Mouse (Mus musculus): ENCODE results near the gene 1700018F24Rik.
"Not testable (repeated sequence)": the region's sequence is repeated elsewhere in the genome, so short reads cannot be mapped to it uniquely, and the experiment has no call there.

The 1700018F24Rik gene

GRCm38 (mm10) chr5:145042690-145043089 is at the start of gene 1700018F24Rik:
Gene 1700018F24Rik (plus strand): TSS chr5:145042990.
- DNase-seq: not testable (repeated sequence)

GRCm38 (mm10) chr5:144998491-144998890 is 44.3 kb upstream of the 1700018F24Rik start:
- no peak for DNase-seq

GRCm38 (mm10) chr5:145003362-145003761 is 39.4 kb upstream of the 1700018F24Rik start:
- DNase-seq: no peak

GRCm38 (mm10) chr5:145004495-145004894 is 38.3 kb upstream of the 1700018F24Rik start:
- DNase-seq: no peak

- no peak for DNase-seq
Measured at GRCm38 (mm10) chr5:145005596-145005995, 37.2 kb upstream of the 1700018F24Rik start.

- DNase-seq: no peak
Measured at GRCm38 (mm10) chr5:145008878-145009659, 33.7 kb upstream of the 1700018F24Rik start.

- DNase-seq: no peak
Measured at GRCm38 (mm10) chr5:145014278-145014677, 28.5 kb upstream of the 1700018F24Rik start.

- not testable (repeated sequence) for DNase-seq
Measured at GRCm38 (mm10) chr5:145016761-145017160, 26.0 kb upstream of the 1700018F24Rik start.

GRCm38 (mm10) chr5:145020254-145020653 is 22.5 kb upstream of the 1700018F24Rik start:
- not testable (repeated sequence) for DNase-seq

GRCm38 (mm10) chr5:145020712-145021111 is 22.1 kb upstream of the 1700018F24Rik start:
- not testable (repeated sequence) for DNase-seq

- not testable (repeated sequence) for DNase-seq
Measured at GRCm38 (mm10) chr5:145030476-145030875, 12.3 kb upstream of the 1700018F24Rik start.

GRCm38 (mm10) chr5:145032391-145032790 is 10.4 kb upstream of the 1700018F24Rik start, which contains the start of gene Gm4871:
Gene Gm4871 (minus strand): TSS chr5:145032754.
- not testable (repeated sequence) for DNase-seq

- DNase-seq: no peak
Measured at GRCm38 (mm10) chr5:145041628-145042027, 1.2 kb upstream of the 1700018F24Rik start.

GRCm38 (mm10) chr5:145054187-145054586 is 11.4 kb downstream of the 1700018F24Rik start:
- not testable (repeated sequence) for DNase-seq

- DNase-seq: no peak
Measured at GRCm38 (mm10) chr5:145057907-145058306, 15.1 kb downstream of the 1700018F24Rik start.

GRCm38 (mm10) chr5:145058722-145059121 is 15.9 kb downstream of the 1700018F24Rik start:
- DNase-seq: no peak

- DNase-seq: no peak
Measured at GRCm38 (mm10) chr5:145059524-145059923, 16.7 kb downstream of the 1700018F24Rik start.

- DNase-seq: no peak
Measured at GRCm38 (mm10) chr5:145064765-145065340, 22.1 kb downstream of the 1700018F24Rik start.

- no peak for DNase-seq
Measured at GRCm38 (mm10) chr5:145068863-145069262, 26.1 kb downstream of the 1700018F24Rik start.

GRCm38 (mm10) chr5:145069707-145070106 is 26.9 kb downstream of the 1700018F24Rik start:
- peak; percentile 69 for DNase-seq

- DNase-seq: no peak
Measured at GRCm38 (mm10) chr5:145071342-145071741, 28.6 kb downstream of the 1700018F24Rik start.

GRCm38 (mm10) chr5:145075081-145075480 is 32.3 kb downstream of the 1700018F24Rik start:
- no peak for DNase-seq

- no peak for DNase-seq
Measured at GRCm38 (mm10) chr5:145081866-145082613, 39.2 kb downstream of the 1700018F24Rik start.
